Mouse (Mus musculus) fibroblast of lung, adult 2 months (primary cell): ENCODE results near the gene Usp4.
"Not testable (repeated sequence)": the region's sequence is repeated elsewhere in the genome, so short reads cannot be mapped to it uniquely, and the experiment has no call there.

Experiments
- DNase-seq: peaks from one replicate; pipeline ENCODE4 v3.0.0-alpha.2; 2011; ENCODE audit warnings: low read depth

Usp4 gene

DNA sequence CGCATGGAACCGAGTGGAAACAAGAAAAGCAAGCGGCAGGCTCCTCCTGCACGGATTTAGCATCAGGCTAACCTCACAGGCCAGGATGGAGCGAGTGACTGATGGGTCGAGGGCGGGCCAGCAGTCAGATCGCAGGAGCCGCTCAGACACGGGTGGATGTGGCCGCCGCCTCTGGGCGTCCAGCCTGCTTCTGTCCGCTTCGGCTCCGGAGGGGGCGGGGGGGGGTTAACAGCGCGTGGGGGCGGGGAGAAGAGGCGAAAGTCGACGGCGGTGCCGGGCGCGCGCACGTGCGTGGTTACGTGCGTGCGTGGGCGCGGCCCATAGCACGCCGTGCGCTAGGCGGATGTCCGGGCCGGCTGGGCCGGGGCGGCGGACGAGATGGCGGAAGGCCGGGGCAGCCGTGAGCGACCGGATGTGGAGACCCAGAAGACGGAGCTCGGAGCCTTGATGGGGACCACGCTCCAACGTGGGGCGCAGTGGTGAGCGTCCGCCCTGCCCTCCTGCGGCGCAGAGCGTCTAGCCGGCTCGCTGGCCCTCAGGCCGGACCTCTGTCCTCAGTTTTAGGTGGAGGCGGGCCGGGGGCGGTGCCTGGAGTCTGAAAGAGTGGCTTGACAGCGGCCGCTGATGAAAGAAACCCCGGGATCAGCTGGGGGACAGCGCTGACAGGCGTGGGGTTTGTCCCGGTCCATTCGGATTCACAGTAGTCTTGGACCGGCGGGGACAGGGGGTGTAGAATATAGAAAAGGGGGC is at the start of gene Usp4:
Gene Usp4 (plus strand): TSS at position 314 of the 750 bp plus-strand sequence.
- DNase-seq: peak; percentile 72

DNA sequence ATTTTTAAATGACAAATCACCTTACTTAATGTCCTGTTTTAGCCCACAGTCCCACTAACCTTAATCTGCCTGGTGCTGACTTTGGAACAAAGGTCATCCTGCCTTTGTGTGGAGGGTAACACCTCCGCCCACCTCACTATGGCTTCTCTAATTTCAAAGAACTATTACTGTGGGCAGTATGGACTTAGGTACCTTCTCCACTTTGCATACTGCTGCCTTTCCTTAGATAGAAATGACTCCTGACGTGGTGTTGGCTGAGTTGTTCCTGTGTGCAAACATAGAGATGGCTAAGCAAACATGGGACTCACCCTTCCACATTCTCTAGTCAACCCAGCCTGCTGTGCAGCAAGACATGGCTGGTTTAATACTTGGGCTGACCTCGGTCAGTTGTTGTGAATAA is 45.8 kb upstream of the Usp4 start:
- no peak for DNase-seq

DNA sequence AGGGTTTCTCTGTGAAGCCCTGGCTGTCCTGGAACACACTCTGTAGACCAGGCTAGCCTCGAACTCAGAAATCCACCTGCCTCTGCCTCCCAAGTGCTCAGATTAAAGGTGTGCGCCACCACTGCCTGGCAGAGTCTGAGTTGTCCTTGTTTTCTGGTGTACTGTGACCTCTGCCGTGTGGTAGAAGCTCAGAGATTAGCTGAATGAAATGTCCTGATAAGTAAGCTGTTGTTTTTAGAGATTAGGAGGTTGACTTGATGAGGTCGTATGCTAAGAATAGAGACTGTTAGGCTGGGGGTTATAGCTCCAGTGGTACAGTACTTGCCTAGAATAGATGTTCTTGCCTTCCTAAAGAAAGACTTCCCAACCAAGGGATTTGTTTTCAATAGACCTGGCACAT is 42.9 kb upstream of the Usp4 start:
- no peak for DNase-seq

DNA sequence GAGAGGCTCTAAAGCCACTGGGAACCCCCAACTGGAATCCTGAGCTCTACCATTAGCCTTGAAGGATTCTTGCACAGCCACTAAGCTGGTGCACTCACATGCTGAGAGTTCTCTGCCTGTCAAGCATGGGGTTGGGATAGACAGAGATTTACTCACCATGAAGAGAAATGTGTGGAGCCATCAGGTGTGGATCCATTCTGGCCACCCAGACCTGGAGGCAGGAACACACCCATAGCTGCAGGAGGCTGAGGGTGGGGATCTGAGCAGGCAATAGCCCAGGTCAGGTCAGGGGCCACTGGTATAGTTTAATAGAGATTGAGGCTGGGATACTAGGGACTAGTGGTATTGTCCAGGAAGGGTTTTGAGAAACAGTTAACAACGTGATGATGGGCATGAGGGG is 42.5 kb upstream of the Usp4 start:
- no peak for DNase-seq

DNA sequence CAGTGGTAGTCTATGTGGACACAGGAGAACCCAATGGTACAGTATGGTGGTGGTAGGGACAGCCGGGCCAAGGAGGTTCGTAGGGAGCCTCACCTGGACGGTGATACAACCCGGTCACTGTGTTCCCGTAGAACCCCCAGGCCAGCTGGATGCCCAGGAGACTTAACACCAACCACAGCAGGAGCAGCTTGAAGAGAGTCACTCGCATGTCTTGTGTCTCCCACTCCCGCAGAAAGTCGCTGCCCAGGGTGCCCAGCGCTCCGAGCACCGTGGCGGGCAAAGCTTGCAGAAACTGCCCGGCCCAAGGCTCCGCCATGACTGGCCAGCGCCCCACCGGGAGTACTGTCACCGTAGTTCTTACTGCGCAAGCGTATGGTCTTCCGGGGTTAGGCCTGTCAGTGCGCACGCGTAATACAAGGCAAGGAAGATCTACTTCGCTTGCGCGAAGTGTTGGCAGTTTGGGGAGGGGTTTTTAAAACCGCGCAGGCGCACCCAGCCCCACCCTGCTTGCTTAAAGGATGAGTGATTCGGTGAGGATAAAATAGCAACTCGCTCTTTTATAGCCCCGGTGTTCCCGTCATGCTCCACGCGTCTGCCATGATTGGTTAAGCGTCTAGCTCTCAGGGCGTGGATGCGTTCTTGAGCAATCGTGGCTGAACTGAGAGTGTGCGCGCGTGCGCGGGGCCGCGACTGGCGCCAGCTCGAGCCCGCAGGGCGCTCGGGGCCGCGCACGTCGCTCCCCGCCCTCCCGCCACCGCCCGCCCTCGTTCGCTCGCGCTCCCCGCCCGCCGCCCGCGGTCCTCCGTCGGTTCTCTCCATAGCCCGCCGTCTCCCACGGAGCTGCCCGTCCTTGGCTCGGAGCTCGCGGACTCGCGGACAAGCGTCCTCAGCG is 41.8 kb upstream of the Usp4 start, which contains the start of the genes Rhoa and Tcta:
Gene Rhoa (plus strand): TSS at position 501 of the 892 bp plus-strand sequence.
Gene Tcta (minus strand): TSS at position 532 of the 892 bp plus-strand sequence.
- DNase-seq: peak; percentile 100

DNA sequence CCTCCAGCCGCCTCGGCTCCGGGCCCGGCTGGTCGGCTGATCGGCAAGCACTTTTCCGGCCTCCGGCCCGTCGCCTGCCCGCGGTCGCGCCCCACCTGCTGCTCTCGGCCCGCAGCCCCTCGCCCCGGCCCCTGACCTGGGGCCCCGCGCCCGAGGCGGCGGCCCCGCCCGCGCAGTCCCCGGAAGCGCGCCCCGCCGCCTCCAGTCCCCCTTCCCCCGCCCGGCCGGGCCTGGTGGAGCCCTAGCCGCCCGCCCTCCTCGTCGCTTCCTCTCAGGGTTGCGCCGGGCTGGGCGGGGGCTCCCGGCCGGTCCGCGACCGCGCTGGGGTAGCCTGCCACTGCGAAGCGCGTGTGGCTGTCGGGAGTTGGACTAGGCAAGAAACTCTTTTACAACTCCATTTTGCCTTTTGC is 41.1 kb upstream of the Usp4 start:
- no peak for DNase-seq

DNA sequence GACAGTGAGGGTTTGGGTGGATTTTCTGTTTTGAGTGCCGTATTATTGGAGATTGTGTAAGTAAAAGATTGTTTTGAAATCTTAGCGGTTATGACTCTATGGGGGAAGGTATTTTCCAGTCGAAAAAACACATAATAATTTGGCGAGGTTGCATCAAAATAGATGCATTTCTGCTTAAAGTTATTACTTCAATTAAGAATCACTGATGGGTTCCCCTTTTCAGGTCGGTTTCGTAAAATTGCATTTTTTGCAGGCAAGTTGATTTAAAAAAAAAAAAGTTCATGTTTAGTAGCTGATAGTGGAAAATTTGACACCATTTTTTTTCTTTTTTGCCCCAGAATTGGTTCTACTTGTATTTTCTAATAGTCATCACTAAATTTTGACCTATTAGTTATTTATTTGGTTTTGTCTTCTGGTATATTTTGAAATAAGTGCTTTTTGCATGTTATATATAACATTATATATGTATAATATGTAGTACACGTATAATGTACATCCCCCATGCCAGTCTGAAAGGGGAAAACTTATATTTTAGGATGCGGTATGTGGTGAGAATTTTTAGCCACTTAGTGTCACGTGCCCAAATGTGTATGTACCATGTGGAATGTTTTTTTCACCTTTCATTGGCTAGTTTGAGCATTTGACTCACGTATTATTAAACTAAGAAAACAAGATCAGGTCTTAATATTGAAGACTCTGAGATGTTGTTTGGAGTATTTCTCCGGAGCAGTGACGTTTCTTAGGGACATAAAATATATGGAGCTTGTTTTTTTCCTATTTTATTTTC is 40.4 kb upstream of the Usp4 start:
- DNase-seq: no peak

DNA sequence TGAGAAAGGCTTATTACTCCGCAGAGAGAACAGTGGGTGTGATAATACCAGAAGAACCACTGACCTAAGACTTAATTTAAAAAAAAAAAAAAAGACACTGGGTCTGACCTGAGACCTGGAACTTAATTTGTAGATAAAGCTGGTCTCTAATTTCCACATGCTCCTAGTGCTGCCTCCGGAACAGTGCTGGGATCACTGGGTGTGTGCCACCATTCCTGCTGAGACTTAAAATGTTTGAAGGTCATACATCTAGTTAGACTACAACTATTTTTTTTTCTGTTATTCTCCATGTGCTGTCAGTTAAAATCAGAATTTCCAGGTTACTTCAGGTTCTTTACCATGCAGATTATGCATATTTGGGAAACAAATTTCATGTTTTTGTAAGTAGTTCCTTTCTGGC is 39.5 kb upstream of the Usp4 start:
- no peak for DNase-seq

DNA sequence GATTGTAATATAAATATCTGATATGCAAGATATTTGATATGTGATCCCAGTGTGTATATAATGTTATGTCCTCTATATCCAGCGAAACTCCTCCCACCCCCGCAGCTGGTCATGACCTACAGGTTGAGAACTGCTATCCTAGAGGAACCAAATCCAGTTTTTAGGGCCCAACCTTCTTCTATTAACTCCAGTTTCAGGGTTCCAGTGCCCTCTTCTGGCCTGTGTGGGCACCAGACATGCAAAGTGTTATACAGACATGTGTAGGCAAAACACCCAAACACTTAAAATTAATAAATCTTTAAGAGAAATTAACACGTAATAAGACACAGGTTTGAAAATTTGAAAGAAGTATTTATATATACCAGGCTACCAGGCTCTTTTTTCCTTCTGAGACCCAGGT is 30.1 kb upstream of the Usp4 start:
- no peak for DNase-seq

DNA sequence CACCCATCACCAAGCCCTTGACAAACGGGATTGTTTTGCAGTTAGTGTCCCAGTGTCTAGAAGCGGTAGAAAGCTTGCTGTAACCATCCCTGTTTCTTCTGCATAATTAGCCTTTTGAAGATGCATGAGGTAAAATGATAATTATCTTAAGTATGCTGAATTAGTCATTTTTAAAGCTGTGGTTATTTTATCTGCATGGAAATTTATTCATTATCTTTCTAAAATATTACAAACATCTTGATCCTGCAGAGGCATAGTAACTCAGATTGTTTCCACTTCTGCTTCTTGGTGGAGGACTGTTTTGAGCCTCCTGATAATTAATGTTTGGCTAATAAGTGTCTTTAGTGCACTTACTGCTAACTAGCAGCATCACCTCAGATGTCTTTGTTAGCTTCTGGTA is 29.2 kb upstream of the Usp4 start:
- no peak for DNase-seq

DNA sequence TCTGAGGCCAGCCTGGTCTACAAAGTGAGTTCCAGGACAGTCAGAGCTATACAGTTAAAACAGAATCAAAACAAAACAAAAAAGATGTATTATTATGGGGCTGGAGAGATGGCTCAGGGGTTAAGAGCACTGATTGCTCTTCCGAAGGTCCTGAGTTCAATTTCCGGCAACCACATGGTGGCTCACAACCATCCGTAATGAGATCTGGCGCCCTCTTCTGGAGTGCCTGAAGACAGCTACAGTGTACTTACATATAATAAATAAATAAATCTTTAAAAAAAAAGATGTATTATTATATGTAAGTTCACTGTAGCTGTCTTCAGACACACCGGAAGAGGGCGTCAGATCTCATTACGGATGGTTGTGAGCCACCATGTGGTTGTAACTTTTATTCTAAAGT is 25.6 kb upstream of the Usp4 start:
- DNase-seq: not testable (repeated sequence)

DNA sequence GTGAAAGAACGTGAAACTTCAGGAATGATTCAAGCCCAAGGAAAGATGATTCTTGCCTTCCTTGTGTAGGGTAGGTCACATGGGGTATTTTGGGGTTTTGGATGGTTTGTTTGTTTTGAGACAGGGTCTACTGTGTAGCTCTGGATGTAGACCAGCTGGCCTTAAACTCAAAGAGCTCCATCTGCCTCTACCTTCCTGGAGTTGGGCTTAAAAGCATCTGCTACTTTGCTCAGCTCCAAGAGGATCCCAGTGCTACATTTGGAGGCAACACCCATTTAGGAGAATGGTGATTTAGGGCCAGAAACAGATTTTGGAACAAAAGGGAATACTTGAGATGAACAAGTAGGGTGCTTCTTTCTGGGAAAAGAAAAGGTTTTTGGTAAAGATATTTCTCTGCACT is 22.9 kb upstream of the Usp4 start:
- no peak for DNase-seq

DNA sequence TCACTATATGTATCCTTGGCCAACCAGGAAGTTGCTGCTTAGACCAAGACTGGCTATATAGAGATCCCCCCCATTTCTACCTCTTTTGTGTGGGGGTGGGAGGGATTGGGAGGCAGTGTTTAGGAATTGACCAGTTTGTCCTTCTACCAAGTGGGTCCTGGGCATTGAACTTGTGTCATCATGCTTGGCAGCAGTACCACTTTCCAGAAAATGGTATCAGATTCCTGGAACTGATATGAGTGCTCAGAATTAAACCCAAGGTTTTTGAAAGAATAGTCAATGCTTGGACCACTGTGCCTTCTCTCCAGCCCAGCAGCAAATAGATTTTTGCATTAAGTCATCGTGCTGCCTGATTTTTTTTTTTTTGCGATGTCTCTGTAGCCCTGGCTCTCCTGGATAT is 21.8 kb upstream of the Usp4 start:
- DNase-seq: no peak

DNA sequence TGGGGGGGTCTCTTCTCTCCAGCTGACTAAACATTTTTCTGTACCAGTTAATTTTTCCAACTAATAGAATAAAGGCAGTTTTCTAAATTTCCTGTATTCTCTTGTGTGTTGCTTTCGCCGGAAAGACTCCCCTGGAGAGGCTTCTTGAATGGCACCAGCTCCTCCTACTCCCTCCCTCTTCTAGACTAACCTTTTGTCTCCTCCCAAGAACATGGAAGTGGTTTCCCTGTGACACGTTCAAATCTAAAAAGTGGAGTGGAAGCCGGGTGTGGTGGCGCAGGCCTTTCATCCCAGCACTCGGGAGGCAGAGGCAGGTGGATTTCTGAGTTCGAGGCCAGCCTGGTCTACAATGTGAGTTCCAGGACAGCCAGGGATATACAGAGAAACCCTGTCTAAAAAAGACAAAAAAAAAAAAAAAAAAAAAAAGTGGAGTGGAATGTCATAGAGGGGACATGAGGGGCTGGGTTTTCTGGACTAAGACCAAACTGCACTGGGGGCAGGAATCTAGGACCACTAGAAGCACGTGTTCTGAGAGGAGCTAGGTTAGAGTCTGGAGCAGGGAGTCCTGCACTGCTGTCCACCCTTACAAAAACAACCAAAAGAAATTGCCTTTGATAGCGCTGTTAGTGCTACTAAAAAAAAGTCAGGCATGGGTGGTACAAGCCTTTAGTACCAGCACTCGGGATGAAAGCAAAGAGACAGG is 9.7 kb upstream of the Usp4 start:
- DNase-seq: no peak

DNA sequence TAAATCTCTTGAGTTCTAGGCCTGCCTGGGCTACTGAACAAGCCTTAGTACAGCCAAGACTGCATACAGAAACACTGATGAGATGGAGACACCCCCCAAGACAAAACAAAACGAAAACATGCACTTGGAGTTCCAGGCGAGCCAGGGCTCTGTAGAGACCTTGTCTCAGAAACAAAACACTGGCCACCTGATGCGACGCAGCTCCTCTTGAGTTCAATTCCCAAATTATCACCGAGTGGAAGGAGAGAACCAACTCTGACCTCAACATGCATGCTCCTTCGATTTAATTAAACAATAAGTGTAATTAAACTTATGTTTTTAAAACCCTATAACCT is 9.1 kb upstream of the Usp4 start:
- no peak for DNase-seq

DNA sequence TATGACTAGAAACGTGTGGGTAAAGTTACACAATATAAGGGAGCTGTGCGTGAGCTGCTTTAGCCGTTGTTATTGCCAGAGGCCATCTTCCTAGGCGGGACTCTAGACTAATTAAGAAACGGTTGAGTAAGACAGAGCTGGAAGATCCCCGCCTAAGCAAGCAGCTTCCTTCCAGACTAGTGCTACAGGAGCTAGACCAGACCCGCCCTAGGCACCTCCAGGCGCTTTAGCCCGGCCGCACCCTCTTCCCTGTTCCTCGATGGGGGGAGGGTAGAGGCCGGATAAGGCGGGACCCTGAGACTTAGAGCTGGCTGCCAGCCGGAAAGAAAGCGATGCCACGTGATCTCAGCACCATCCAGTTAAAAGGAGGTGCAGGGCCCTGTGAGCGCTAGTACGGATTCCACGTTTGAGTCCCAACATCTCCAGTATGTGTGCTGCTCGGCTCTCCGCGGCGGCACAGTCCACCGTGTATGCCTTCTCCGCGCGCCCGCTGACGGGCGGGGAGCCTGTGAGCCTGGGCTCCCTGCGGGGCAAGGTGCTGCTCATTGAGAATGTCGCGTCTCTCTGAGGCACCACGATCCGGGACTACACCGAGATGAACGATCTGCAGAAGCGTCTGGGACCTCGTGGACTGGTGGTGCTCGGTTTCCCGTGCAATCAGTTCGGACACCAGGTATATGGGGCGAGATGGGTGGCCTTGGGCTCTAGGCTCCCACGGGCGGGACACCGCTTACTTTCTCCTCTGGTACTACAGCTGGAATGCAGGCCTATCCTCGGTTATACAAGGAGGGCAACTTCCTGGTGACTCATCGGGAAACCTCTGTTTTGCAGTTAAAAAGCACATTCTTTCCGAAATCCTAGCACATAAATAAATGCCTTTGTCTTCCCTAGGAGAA is 8.5 kb upstream of the Usp4 start, which contains the start of gene Gpx1:
Gene Gpx1 (plus strand): TSS at position 18 of the 896 bp plus-strand sequence.
- DNase-seq: peak; percentile 87

DNA sequence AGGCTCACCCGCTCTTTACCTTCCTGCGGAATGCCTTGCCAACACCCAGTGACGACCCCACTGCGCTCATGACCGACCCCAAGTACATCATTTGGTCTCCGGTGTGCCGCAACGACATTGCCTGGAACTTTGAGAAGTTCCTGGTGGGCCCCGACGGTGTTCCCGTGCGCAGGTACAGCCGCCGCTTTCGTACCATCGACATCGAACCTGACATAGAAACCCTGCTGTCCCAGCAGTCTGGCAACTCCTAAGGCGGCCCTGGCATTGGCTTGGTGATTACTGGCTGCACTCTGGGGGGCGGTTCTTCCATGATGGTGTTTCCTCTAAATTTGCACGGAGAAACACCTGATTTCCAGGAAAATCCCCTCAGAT is 7.8 kb upstream of the Usp4 start:
- DNase-seq: no peak

DNA sequence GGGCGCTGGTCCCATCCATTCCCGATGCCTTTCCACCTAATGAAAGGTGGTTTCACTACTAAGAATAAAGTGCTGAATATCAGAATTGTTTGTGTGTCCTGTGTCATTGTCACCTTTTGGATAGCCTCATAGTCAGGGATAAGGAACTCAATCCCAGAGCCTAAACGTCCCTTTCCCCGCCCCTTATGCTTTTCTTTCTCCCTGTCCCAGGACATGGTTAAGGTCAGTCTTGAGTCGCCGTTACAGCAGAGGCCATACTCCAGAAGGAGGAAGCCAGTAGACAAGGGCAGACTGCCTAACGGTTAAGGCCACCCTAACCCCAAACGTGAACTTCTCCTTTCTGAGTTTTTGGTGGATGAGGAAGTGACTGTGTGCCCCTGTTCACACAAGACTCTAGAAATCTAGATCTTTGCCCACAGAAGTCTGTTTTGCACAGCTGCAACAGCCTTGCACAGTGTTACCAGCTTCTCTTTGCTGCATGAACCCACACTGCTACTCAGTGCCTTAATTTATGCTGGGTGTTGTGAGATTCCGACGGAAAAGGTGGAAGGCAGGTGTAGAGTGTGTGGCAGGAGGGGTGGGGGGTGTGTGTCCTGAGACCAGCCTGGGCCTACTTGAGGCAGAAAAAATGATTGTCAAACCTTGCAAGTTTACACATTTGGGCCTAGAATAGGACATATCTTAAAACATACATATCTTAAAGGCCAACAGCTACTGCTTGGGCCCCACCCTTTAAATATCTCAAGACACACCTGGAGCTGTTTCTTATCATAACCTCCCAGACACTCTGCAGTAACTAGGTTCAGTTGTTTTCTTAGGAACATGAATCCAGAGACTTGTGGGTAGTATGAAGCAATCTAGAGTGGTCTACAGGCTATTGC is 7.2 kb upstream of the Usp4 start:
- DNase-seq: no peak

DNA sequence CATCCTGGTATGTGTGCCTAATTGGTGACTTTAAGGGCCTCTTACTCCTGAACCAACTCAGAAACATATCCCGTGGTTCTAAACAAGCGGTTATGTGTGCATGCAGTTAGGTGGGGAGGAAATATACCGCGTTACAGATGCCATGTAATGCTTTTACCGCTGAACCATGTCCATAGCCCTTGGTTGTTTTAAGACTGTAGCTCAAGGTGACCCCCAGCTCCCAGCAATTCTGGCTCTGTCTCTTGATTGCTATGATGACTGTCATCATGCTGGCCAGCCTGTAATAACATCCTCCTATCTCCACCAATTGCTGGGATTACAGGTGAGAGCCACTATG is 6.5 kb upstream of the Usp4 start:
- no peak for DNase-seq

DNA sequence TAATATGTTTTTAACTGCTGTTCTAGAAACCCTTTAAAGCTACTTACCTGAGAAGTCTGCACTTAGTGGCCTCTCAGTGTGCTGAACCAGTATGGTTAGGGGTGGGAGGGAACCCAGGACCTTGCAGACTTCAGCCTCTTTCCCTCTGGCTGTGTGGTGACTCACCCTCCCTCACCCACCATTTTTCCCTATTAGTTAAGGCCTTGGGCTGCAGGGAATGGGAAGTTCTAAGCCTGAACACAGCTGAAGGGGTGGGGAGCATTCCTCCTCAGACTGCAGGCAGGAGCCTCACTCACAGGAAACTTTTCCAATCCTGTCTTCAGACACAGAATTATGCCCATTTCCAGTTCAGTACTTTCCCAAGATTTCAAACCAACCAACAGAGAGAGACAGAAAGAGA is 5.9 kb upstream of the Usp4 start:
- DNase-seq: peak; percentile 61
